Mouse (Mus musculus) CH12.LX (cell line): ENCODE measurements around the gene Sox11. TPM values are rescaled to one million over a fixed set of nuclear protein-coding genes. Genes with fewer than 3 reads are reported as not detected.

ENCODE experiments used
- DNase-seq: peaks from one replicate; pipeline ENCODE4 v3.0.0-alpha.2; 2013; ENCODE audit errors: extremely low read depth
- H3K27ac ChIP-seq: 2 replicates; pipeline ENCODE4 v1.5.1; 2012; ENCODE audit warnings: low read depth, mild to moderate bottlenecking, control low read depth, moderate library complexity; ENCODE audit not compliant: insufficient read depth
- H3K27me3 ChIP-seq: replicated peaks from 2 replicates; pipeline ENCODE3; 2012; ENCODE audit warnings: inconsistent platforms
- H3K36me3 ChIP-seq, 2 experiments: replicated peaks in 1 of 2; 2 replicates each; pipeline versions ENCODE3 to v1.6.1; 2012; ENCODE audit warnings: inconsistent platforms in 1 of 2, low read length in 1 of 2, mild to moderate bottlenecking in 1 of 2, mixed read lengths in 1 of 2, moderate library complexity in 1 of 2; ENCODE audit not compliant: control insufficient read depth in 1 of 2, insufficient read depth in 1 of 2
- H3K4me1 ChIP-seq, 2 experiments: 2 replicates each; pipeline ENCODE4 v1.6.1; 2012; ENCODE audit warnings: inconsistent platforms in 1 of 2, moderate library complexity in 1 of 2; ENCODE audit not compliant: insufficient read depth in 2 of 2, control insufficient read depth in 1 of 2
- H3K4me2 ChIP-seq: 2 replicates; pipeline ENCODE4 v1.6.1; 2012; ENCODE audit warnings: low read depth, mild to moderate bottlenecking, control low read depth; ENCODE audit not compliant: poor library complexity, insufficient read depth, severe bottlenecking
- H3K4me3 ChIP-seq, 3 experiments: fragments of 150-350 bp in 1 of 3; sonication (generic) in 1 of 3; replicated peaks in 1 of 3; 2 replicates each; pipeline versions ENCODE3 to v1.5.1; 2011 to 2012; ENCODE audit warnings: low read depth in 2 of 3, low read length in 2 of 3, mild to moderate bottlenecking in 2 of 3, moderate library complexity in 2 of 3, control low read depth in 1 of 3, improper control_type of control experiment in 1 of 3, inconsistent platforms in 1 of 3, mixed read lengths in 1 of 3; ENCODE audit not compliant: poor library complexity in 1 of 3
- H3K79me2 ChIP-seq: replicated peaks from 2 replicates; pipeline ENCODE4 v1.6.1; 2012; ENCODE audit warnings: mild to moderate bottlenecking, moderate library complexity; ENCODE audit not compliant: control insufficient read depth, poor library complexity, insufficient read depth, severe bottlenecking; ENCODE audit errors: extremely low read depth
- H3K9ac ChIP-seq: 2 replicates; pipeline ENCODE4 v1.6.1; 2012; ENCODE audit warnings: low read depth, mild to moderate bottlenecking, control low read depth, moderate library complexity; ENCODE audit not compliant: insufficient read depth
- H3K9me3 ChIP-seq: replicated peaks from 2 replicates; pipeline ENCODE3; 2012; ENCODE audit warnings: low read length, inconsistent platforms, mixed read lengths
- CHD1 ChIP-seq: IDR thresholded peaks from 2 replicates; pipeline ENCODE4 v1.6.1; 2012; ENCODE audit warnings: low read depth, low read length, improper control_type of control experiment, inconsistent platforms
- CTCF ChIP-seq, 2 experiments: IDR thresholded peaks in 1 of 2; conservative IDR thresholded peaks in 1 of 2; 2 replicates each; pipeline ENCODE4 v1.5.1; 2011 to 2012; ENCODE audit warnings: low read depth in 2 of 2, low read length in 2 of 2, improper control_type of control experiment in 1 of 2, inconsistent platforms in 1 of 2, mild to moderate bottlenecking in 1 of 2, moderate library complexity in 1 of 2
- GABPA ChIP-seq: IDR thresholded peaks from 2 replicates; pipeline ENCODE4 v1.6.1; 2012; ENCODE audit warnings: low read depth, low read length, improper control_type of control experiment, inconsistent platforms; ENCODE audit not compliant: insufficient replicate concordance
- KAT2A ChIP-seq: IDR thresholded peaks from 2 replicates; pipeline ENCODE4 v1.6.1; 2012; ENCODE audit warnings: low read length, improper control_type of control experiment, inconsistent platforms; ENCODE audit not compliant: insufficient replicate concordance
- MAFK ChIP-seq: IDR thresholded peaks from 2 replicates; pipeline ENCODE4 v1.6.1; 2011; ENCODE audit warnings: low read length, improper control_type of control experiment; ENCODE audit not compliant: insufficient replicate concordance
- MEF2A ChIP-seq: IDR thresholded peaks from 2 replicates; pipeline ENCODE4 v1.6.1; 2014; ENCODE audit warnings: low read depth, mild to moderate bottlenecking, inconsistent platforms, low read length, improper control_type of control experiment, borderline replicate concordance
- MXI1 ChIP-seq: IDR thresholded peaks from 2 replicates; pipeline ENCODE4 v1.6.1; 2011; ENCODE audit warnings: mild to moderate bottlenecking, low read depth, low read length, improper control_type of control experiment
- RAD21 ChIP-seq: IDR thresholded peaks from 2 replicates; pipeline ENCODE4 v1.6.1; 2011; ENCODE audit warnings: low read depth, mild to moderate bottlenecking, low read length, improper control_type of control experiment, moderate library complexity
- SIN3A ChIP-seq: IDR thresholded peaks from 2 replicates; pipeline ENCODE4 v1.6.1; 2012; ENCODE audit warnings: low read length, improper control_type of control experiment, inconsistent platforms
- TCF12 ChIP-seq: IDR thresholded peaks from 2 replicates; pipeline ENCODE4 v1.6.1; 2014; ENCODE audit warnings: low read depth, mild to moderate bottlenecking, inconsistent platforms, low read length, improper control_type of control experiment
- UBTF ChIP-seq: IDR thresholded peaks from 2 replicates; pipeline ENCODE4 v1.6.1; 2012; ENCODE audit warnings: low read depth, mild to moderate bottlenecking, inconsistent platforms, low read length, improper control_type of control experiment, moderate library complexity
- ZC3H11A ChIP-seq: IDR thresholded peaks from 2 replicates; pipeline ENCODE4 v1.6.1; 2012; ENCODE audit warnings: low read depth, mild to moderate bottlenecking, inconsistent platforms, low read length, improper control_type of control experiment
- ZNF384 ChIP-seq: IDR thresholded peaks from 2 replicates; pipeline ENCODE4 v1.6.1; 2012; ENCODE audit warnings: low read depth, low read length, improper control_type of control experiment, inconsistent platforms
- dilution Hi-C: fragments of 300-500 bp; cut with MboI; formaldehyde crosslinking; loops from 2 replicates; pipeline ENCODE4 v1.14.3; 2020; ENCODE audit warnings: low sequenced_read_pairs; ENCODE audit not compliant: extremely low pct_unique_long_range_greater_than_20kb, extremely low pct_ligation_motif_present
- in situ Hi-C: fragments of 300-500 bp; cut with MboI; formaldehyde crosslinking; loops from 3 replicates; pipeline ENCODE4 v1.14.3; 2019; ENCODE audit warnings: low sequenced_read_pairs, low pct_ligation_motif_present, low pct_unique_long_range_greater_than_20kb, mixed read lengths
- polyA plus RNA-seq: library from polyadenylated mRNA; unstranded; fragments of >175 nt; gene quantifications from 2 replicates; pipeline ENCODE4 v1.2.1, GENCODE M21; 2012; ENCODE audit warnings: low read depth; ENCODE audit not compliant: insufficient read length
- total RNA-seq, 2 experiments: library from RNA; depleted of rRNA; stranded (reverse); fragments of 300-350 nt in 1 of 2; fragments of >200 nt in 1 of 2; gene quantifications; 2 replicates each; pipeline ENCODE4 v1.2.3; 2012 to 2014

Sox11 gene
- total and polyA plus RNA-seq, 3 experiments, result not detected

GRCm38 (mm10) chr12:27337482-27337881, 4.9 kb downstream of the Sox11 start:
- in situ Hi-C loops (no loop called here), dilution Hi-C loops (no loop called here)
- Histone ChIP-seq H3K4me1 (no peaks in the 10 kb centered on the region), H3K9ac (no peak overlapping the region), H3K9me3 (peaks cover 58% of the 10 kb centered on the region), H3K36me3 (no peaks in the 10 kb centered on the region), H3K27ac (no peak overlapping the region), H3K79me2 (no peaks in the 10 kb centered on the region), H3K4me3 (no peak overlapping the region), H3K27me3 (no peaks in the 10 kb centered on the region), H3K4me2 (no peak overlapping the region)
- DNase-seq, result no peak
- TF ChIP-seq CHD1, result no peak
- no peak for TF ChIP-seq TCF12
- no peak for TF ChIP-seq CTCF (conservative IDR thresholded peaks at IDR 0.05 in 1 of 2, IDR thresholded peaks at IDR 0.05 in 1 of 2; ENCODE audit: low read depth in 2 of 2, low read length in 2 of 2)

GRCm38 (mm10) chr12:27336801-27337200, 5.6 kb downstream of the Sox11 start:
- Histone ChIP-seq H3K36me3 (no peaks in the 10 kb centered on the region), H3K79me2 (no peaks in the 10 kb centered on the region), H3K4me3 (no peak overlapping the region), H3K9ac (no peak overlapping the region), H3K27ac (no peak overlapping the region), H3K4me1 (no peaks in the 10 kb centered on the region), H3K9me3 (peaks cover 59% of the 10 kb centered on the region), H3K27me3 (no peaks in the 10 kb centered on the region), H3K4me2 (no peak overlapping the region)
- in situ Hi-C loops, result no loop called here
- dilution Hi-C loops, result no loop called here
- DNase-seq, result no peak
- TF ChIP-seq ZC3H11A (no peak), RAD21 (no peak), ZNF384 (no peak), MEF2A (no peak), SIN3A (no peak), MXI1 (no peak), MAFK (no peak), UBTF (no peak), KAT2A (no peak)

- no peak overlapping the region for H3K4me3 ChIP-seq
- no peak overlapping the region for H3K4me2 ChIP-seq
- no peaks in the 10 kb centered on the region for H3K36me3 ChIP-seq
- no peak overlapping the region for H3K27ac ChIP-seq
- no peak overlapping the region for H3K9ac ChIP-seq
- in situ Hi-C loops (no loop called here), dilution Hi-C loops (no loop called here)
- H3K9me3 ChIP-seq, result peaks cover 59% of the 10 kb centered on the region
- TF ChIP-seq GABPA, result no peak
- no peaks in the 10 kb centered on the region for H3K4me1 ChIP-seq
- no peaks in the 10 kb centered on the region for H3K79me2 ChIP-seq
- DNase-seq, result no peak
- H3K27me3 ChIP-seq, result no peaks in the 10 kb centered on the region
These were observed 6.0 kb downstream of the Sox11 start for GRCm38 (mm10) chr12:27336336-27336735.
